Mouse (Mus musculus) MEL (cell line): ENCODE measurements at regions not wholly inside any gene's neighbourhood (a gene's known extent, or its start where the extent isn't known, plus 50 kb on each side); places are given as distances from the start of the nearest gene placed in this dataset.

Experiments
- DNase-seq: peaks from one replicate; pipeline ENCODE4 v3.0.0; 2011; ENCODE audit warnings: low read depth, low spot score
- H3K27ac ChIP-seq: 2 replicates; pipeline ENCODE4 v1.5.1; 2012; ENCODE audit warnings: low read depth, mild to moderate bottlenecking, control low read depth, low read length, moderate library complexity; ENCODE audit not compliant: control insufficient read depth
- H3K27me3 ChIP-seq, 2 experiments: fragments of 150-350 bp in 1 of 2; sonication (generic) in 1 of 2; 2 replicates each; pipeline ENCODE4 v1.6.1; 2012; ENCODE audit warnings: low read length in 2 of 2, mild to moderate bottlenecking in 2 of 2, improper control_type of control experiment in 1 of 2, moderate library complexity in 1 of 2; ENCODE audit not compliant: insufficient read depth in 2 of 2, control insufficient read depth in 1 of 2
- H3K36me3 ChIP-seq, 2 experiments: 2 replicates each; pipeline ENCODE4 v1.6.1; 2012 to 2014; ENCODE audit warnings: low read length in 2 of 2, improper control_type of control experiment in 1 of 2, inconsistent platforms in 1 of 2, mild to moderate bottlenecking in 1 of 2; ENCODE audit not compliant: insufficient read depth in 2 of 2, control insufficient read depth in 1 of 2
- H3K4me1 ChIP-seq, 2 experiments: fragments of 150-350 bp in 1 of 2; sonication (generic) in 1 of 2; 2 replicates each; pipeline ENCODE4 v1.6.1; 2012; ENCODE audit warnings: low read length in 2 of 2, improper control_type of control experiment in 1 of 2, mild to moderate bottlenecking in 1 of 2; ENCODE audit not compliant: insufficient read depth in 2 of 2, control insufficient read depth in 1 of 2
- H3K4me3 ChIP-seq, 2 experiments: fragments of 150-350 bp in 1 of 2; sonication (generic) in 1 of 2; 2 replicates each; pipeline ENCODE4 v1.5.1; 2012; ENCODE audit warnings: low read depth in 2 of 2, low read length in 2 of 2, mild to moderate bottlenecking in 2 of 2, moderate library complexity in 2 of 2, control low read depth in 1 of 2, improper control_type of control experiment in 1 of 2; ENCODE audit not compliant: control insufficient read depth in 1 of 2, insufficient read depth in 1 of 2
- H3K79me2 ChIP-seq: 2 replicates; pipeline ENCODE4 v1.6.1; 2012; ENCODE audit warnings: mild to moderate bottlenecking, low read length, moderate library complexity; ENCODE audit not compliant: control insufficient read depth, poor library complexity, insufficient read depth
- H3K9ac ChIP-seq: 2 replicates; pipeline ENCODE4 v1.6.1; 2012; ENCODE audit warnings: low read depth, mild to moderate bottlenecking, control low read depth, low read length, moderate library complexity; ENCODE audit not compliant: control insufficient read depth, poor library complexity, severe bottlenecking
- H3K9me3 ChIP-seq: fragments of 150-350 bp; sonication (generic); replicated peaks from 2 replicates; pipeline ENCODE4 v1.6.1; 2012; ENCODE audit warnings: mild to moderate bottlenecking, low read length, improper control_type of control experiment, moderate library complexity; ENCODE audit not compliant: insufficient read depth
- BHLHE40 ChIP-seq: IDR thresholded peaks from 2 replicates; pipeline ENCODE4 v1.6.1; 2012; ENCODE audit warnings: low read depth, mild to moderate bottlenecking, inconsistent platforms, low read length, improper control_type of control experiment, borderline replicate concordance
- CHD1 ChIP-seq: IDR thresholded peaks from 2 replicates; pipeline ENCODE4 v1.6.1; 2012; ENCODE audit warnings: low read depth, mild to moderate bottlenecking, inconsistent platforms, low read length, improper control_type of control experiment
- CHD2 ChIP-seq: IDR thresholded peaks from 2 replicates; pipeline ENCODE4 v1.6.1; 2011; ENCODE audit warnings: low read length, improper control_type of control experiment
- CTCF ChIP-seq, 3 experiments: IDR thresholded peaks in 2 of 3; conservative IDR thresholded peaks in 1 of 3; 2 replicates each; pipeline ENCODE4 v1.5.1; 2011 to 2012; ENCODE audit warnings: low read length in 3 of 3, low read depth in 2 of 3, mild to moderate bottlenecking in 2 of 3, improper control_type of control experiment in 1 of 3, inconsistent platforms in 1 of 3, mixed read lengths in 1 of 3, moderate library complexity in 1 of 3; ENCODE audit not compliant: control insufficient read depth in 1 of 3, insufficient read depth in 1 of 3, poor library complexity in 1 of 3, severe bottlenecking in 1 of 3
- ELF1 ChIP-seq: IDR thresholded peaks from 2 replicates; pipeline ENCODE4 v1.6.1; 2014; ENCODE audit warnings: low read depth, mild to moderate bottlenecking, inconsistent platforms, low read length, improper control_type of control experiment, moderate library complexity
- EP300 ChIP-seq, 2 experiments: IDR thresholded peaks; 2 replicates each; pipeline ENCODE4 v1.6.1; 2011; ENCODE audit warnings: improper control_type of control experiment in 2 of 2, low read length in 2 of 2, low read depth in 1 of 2, mild to moderate bottlenecking in 1 of 2
- GABPA ChIP-seq: IDR thresholded peaks from 2 replicates; pipeline ENCODE4 v1.6.1; 2012; ENCODE audit warnings: low read depth, mild to moderate bottlenecking, inconsistent platforms, low read length, improper control_type of control experiment, moderate library complexity
- GATA1 ChIP-seq: IDR thresholded peaks from 2 replicates; pipeline ENCODE4 v1.6.1; 2011; ENCODE audit warnings: low read depth, low read length, improper control_type of control experiment
- HCFC1 ChIP-seq: IDR thresholded peaks from 2 replicates; pipeline ENCODE4 v1.6.1; 2012; ENCODE audit warnings: low read depth, mild to moderate bottlenecking, inconsistent platforms, low read length, improper control_type of control experiment, moderate library complexity
- JUND ChIP-seq: IDR thresholded peaks from 2 replicates; pipeline ENCODE4 v1.6.1; 2011; ENCODE audit warnings: low read depth, mild to moderate bottlenecking, improper control_type of control experiment, low read length
- KAT2A ChIP-seq: conservative IDR thresholded peaks from 2 replicates; pipeline ENCODE4 v1.6.1; 2012; ENCODE audit warnings: low read depth, low read length, improper control_type of control experiment, inconsistent platforms
- MAFK ChIP-seq: IDR thresholded peaks from 2 replicates; pipeline ENCODE4 v1.6.1; 2011; ENCODE audit warnings: low read depth, mild to moderate bottlenecking, low read length, improper control_type of control experiment, borderline replicate concordance
- MAZ ChIP-seq: IDR thresholded peaks from 2 replicates; pipeline ENCODE4 v1.6.1; 2012; ENCODE audit warnings: low read depth, mild to moderate bottlenecking, inconsistent platforms, low read length, improper control_type of control experiment
- MXI1 ChIP-seq: IDR thresholded peaks from 2 replicates; pipeline ENCODE4 v1.6.1; 2011; ENCODE audit warnings: mild to moderate bottlenecking, low read depth, low read length, improper control_type of control experiment
- MYC ChIP-seq: IDR thresholded peaks from 2 replicates; pipeline ENCODE4 v1.6.1; 2011; ENCODE audit warnings: low read depth, mild to moderate bottlenecking, low read length, improper control_type of control experiment, moderate library complexity
- NELFE ChIP-seq: IDR thresholded peaks from 2 replicates; pipeline ENCODE4 v1.6.1; 2011; ENCODE audit warnings: low read depth, low read length, improper control_type of control experiment
- NRF1 ChIP-seq: IDR thresholded peaks from 2 replicates; pipeline ENCODE4 v1.6.1; 2014; ENCODE audit warnings: low read depth, mild to moderate bottlenecking, inconsistent platforms, low read length, improper control_type of control experiment, moderate library complexity; ENCODE audit not compliant: poor library complexity, insufficient read depth, severe bottlenecking
- POLR2A ChIP-seq, 2 experiments: IDR thresholded peaks; 2 replicates each; pipeline ENCODE4 v1.6.1; 2011 to 2012; ENCODE audit warnings: low read length in 2 of 2, mild to moderate bottlenecking in 2 of 2, control low read depth in 1 of 2, improper control_type of control experiment in 1 of 2, low read depth in 1 of 2, moderate library complexity in 1 of 2; ENCODE audit not compliant: control insufficient read depth in 1 of 2, insufficient read depth in 1 of 2, poor library complexity in 1 of 2
- POLR2AphosphoS2 ChIP-seq: IDR thresholded peaks from 2 replicates; pipeline ENCODE4 v1.6.1; 2011; ENCODE audit warnings: low read length, improper control_type of control experiment
- POLR2AphosphoS5 ChIP-seq: IDR thresholded peaks from 2 replicates; pipeline ENCODE4 v1.6.1; 2012; ENCODE audit warnings: low read depth, borderline replicate concordance, mild to moderate bottlenecking, inconsistent platforms, low read length, moderate library complexity, mixed read lengths
- RAD21 ChIP-seq: IDR thresholded peaks from 2 replicates; pipeline ENCODE4 v1.6.1; 2011; ENCODE audit warnings: mild to moderate bottlenecking, low read depth, low read length, improper control_type of control experiment
- SIN3A ChIP-seq: IDR thresholded peaks from 2 replicates; pipeline ENCODE4 v1.6.1; 2012; ENCODE audit warnings: low read length, improper control_type of control experiment, inconsistent platforms
- SMC3 ChIP-seq: IDR thresholded peaks from 2 replicates; pipeline ENCODE4 v1.6.1; 2011; ENCODE audit warnings: low read depth, low read length, improper control_type of control experiment
- TAL1 ChIP-seq: IDR thresholded peaks from 2 replicates; pipeline ENCODE4 v1.6.1; 2012; ENCODE audit warnings: mild to moderate bottlenecking, inconsistent platforms, low read length, moderate library complexity, mixed read lengths
- TBP ChIP-seq: IDR thresholded peaks from 2 replicates; pipeline ENCODE4 v1.8.0; 2011; ENCODE audit warnings: low read depth, low read length, improper control_type of control experiment
- USF1 ChIP-seq: IDR thresholded peaks from 2 replicates; pipeline ENCODE4 v1.6.1; 2014; ENCODE audit warnings: low read depth, mild to moderate bottlenecking, inconsistent platforms, low read length, improper control_type of control experiment, moderate library complexity
- ZC3H11A ChIP-seq: IDR thresholded peaks from 2 replicates; pipeline ENCODE4 v1.6.1; 2012; ENCODE audit warnings: low read depth, mild to moderate bottlenecking, inconsistent platforms, low read length, improper control_type of control experiment
- ZNF384 ChIP-seq: IDR thresholded peaks from 2 replicates; pipeline ENCODE4 v1.6.1; 2012; ENCODE audit warnings: low read depth, mild to moderate bottlenecking, inconsistent platforms, low read length, improper control_type of control experiment

DNA sequence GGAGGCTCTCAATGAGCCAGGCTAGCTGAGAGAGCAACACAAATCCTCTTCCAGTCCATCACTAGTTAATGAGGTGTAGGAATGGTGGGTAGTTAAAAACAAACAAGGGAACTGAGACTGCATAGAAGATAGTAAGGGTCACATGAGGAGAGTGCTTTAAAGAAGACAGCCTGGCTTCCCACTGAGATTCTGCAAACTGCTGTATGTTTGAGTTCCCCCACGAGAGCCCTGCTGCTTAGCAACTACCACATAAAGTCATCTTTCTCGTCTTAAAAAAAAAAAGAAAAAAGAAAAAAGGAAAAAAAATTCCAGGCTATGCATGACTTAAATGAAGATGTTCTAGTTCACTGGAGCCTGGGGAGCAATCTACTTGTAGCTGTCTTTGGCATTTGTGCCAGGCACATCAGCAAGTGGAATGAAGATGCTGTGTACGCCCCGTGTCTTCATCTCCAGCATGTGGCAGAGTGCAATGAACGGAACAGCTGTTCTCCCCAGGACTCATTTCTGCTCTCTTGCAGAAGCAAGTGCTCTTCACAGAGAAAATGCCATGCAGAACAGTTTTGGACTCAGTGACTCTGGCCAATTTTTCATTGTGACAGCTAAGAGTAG, 113.2 kb upstream of the 1810046K07Rik start:
- no peak overlapping the region for H3K9ac ChIP-seq
- no peaks in the 10 kb centered on the region for H3K36me3 ChIP-seq
- no peak for DNase-seq
- H3K4me1 ChIP-seq = no peaks in the 10 kb centered on the region
- no peaks in the 10 kb centered on the region for H3K27me3 ChIP-seq
- H3K79me2 ChIP-seq = no peaks in the 10 kb centered on the region
- H3K4me3 ChIP-seq = no peak overlapping the region
- TF ChIP-seq ZNF384 (no peak), MYC (no peak), GATA1 (no peak), SIN3A (no peak), POLR2AphosphoS5 (no peak), ELF1 (no peak), TBP (no peak), MAFK (no peak), USF1 (no peak), CTCF (IDR thresholded peaks at IDR 0.05 in 2 of 3, conservative IDR thresholded peaks at IDR 0.05 in 1 of 3; ENCODE audit: control insufficient read depth in 1 of 3, insufficient read depth in 1 of 3, low read depth in 2 of 3, low read length in 3 of 3, poor library complexity in 1 of 3, severe bottlenecking in 1 of 3) (no peak), SMC3 (no peak), GABPA (no peak), MXI1 (no peak), KAT2A (no peak), NELFE (no peak), POLR2A (IDR thresholded peaks at IDR 0.05; ENCODE audit: control insufficient read depth in 1 of 2, insufficient read depth in 1 of 2, low read depth in 1 of 2, low read length in 2 of 2, poor library complexity in 1 of 2) (no peak), CHD2 (no peak), NRF1 (no peak), RAD21 (no peak), ZC3H11A (no peak)
- H3K27ac ChIP-seq = no peak overlapping the region
- no peaks in the 10 kb centered on the region for H3K9me3 ChIP-seq

DNA sequence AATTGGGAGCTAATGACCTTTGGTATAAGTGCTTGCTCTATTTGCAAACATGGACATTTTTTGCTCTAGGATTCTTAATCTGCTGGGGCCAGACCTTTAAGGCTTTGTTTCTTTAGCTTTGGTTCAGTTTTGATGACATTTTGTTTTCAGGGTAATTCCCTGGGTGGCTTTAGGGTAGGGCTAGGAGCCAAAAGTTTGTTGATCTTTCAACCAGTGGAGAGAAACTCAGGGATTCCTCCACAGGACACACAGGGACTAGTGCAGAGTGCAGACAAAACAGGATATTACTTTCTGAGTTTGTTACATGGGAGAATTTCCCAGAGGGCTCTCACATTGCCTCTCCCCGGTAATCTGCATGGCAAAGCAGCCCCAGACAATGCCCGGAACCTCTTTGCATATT, 127.0 kb upstream of the 1810046K07Rik start:
- H3K79me2 ChIP-seq = no peaks in the 10 kb centered on the region
- no peaks in the 10 kb centered on the region for H3K9me3 ChIP-seq
- H3K27me3 ChIP-seq = no peaks in the 10 kb centered on the region; a peak in 1 of 4 replicates
- H3K4me3 ChIP-seq = no peak overlapping the region
- H3K4me1 ChIP-seq = no peaks in the 10 kb centered on the region
- H3K36me3 ChIP-seq = no peaks in the 10 kb centered on the region
- no peak overlapping the region for H3K9ac ChIP-seq
- no peak for DNase-seq
- TF ChIP-seq TAL1 (no peak), CHD1 (no peak), BHLHE40 (no peak), MAZ (no peak), ZNF384 (no peak), HCFC1 (no peak), EP300 (IDR thresholded peaks at IDR 0.05; ENCODE audit: low read depth in 1 of 2, low read length in 2 of 2) (no peak), MXI1 (no peak), JUND (no peak), GATA1 (no peak), POLR2A (IDR thresholded peaks at IDR 0.05; ENCODE audit: control insufficient read depth in 1 of 2, insufficient read depth in 1 of 2, low read depth in 1 of 2, low read length in 2 of 2, poor library complexity in 1 of 2) (no peak), POLR2AphosphoS2 (no peak)
- no peak overlapping the region for H3K27ac ChIP-seq
